Mouse (Mus musculus): ENCODE measurements around the gene Gm21985. TPM values are rescaled to one million over a fixed set of nuclear protein-coding genes. Genes with fewer than 3 reads are reported as not detected.
A peak's percentile ranks its signal among the peaks of the same experiment; 100 is the strongest.

Gene Gm21985
- polyA plus RNA-seq, 1 experiment from 2014 or later, result not detected

DNA sequence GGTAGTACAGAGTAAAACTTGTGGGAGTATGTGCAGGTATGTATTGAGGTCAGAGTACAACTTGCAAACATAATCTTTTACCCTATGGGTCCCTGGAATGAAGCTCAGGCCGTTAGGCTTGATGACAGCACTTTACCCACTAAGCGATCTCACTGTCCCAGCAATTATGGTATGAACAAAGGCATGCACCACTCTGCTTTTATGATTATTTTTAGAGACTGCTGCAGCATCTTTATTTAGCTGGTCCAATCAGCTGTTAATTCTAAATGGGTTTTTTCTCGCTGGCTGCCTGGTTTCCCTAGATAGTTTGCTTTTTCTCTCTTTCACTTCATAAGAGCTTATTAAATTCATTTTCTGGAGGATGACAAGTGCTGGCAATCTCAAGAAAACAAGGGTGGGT is 30.1 kb downstream of the Gm21985 start:
- H3K9ac ChIP-seq (ENCODE audit: low read length), result peak overlapping the region; percentile 62
- peak overlapping the region; percentile 56 for H3K4me2 ChIP-seq (ENCODE audit: low read depth, low read length)

DNA sequence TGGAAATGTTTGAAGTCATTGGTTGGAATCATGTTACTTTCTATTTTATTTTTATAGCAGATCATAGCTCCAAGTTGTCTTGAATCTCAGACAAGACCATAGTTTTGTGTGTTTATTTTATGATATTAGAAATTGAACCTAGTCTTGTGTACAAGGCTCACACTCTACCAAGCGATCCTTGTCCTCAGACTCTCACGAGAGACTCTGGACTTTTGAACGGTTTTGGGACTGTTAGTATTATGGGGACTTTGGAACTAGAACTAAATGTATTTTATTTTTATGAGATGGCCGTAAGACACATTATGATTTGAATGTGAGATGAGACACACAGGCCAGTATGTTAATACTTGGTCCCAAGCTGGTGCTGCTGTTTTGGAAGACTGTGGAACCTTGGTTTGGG is 32.1 kb downstream of the Gm21985 start:
- no peaks in the 10 kb centered on the region for H3K36me3 ChIP-seq (ENCODE audit: control insufficient read depth, insufficient read depth)
- ATAC-seq (replicated peaks; ENCODE audit: extremely low read depth, insufficient read depth, low FRiP score), result no peak
- no peak overlapping the region for H3K4me3 ChIP-seq (ENCODE audit: low read length)
- no peaks in the 10 kb centered on the region for H3K9me3 ChIP-seq (replicated peaks; ENCODE audit: control insufficient read depth, low read length)
- no peak overlapping the region for H3K4me2 ChIP-seq (ENCODE audit: low read depth, low read length)
- 88% methylated on average over 4 of the region's 4 CpGs for WGBS
- no peak overlapping the region for H3K27ac ChIP-seq (ENCODE audit: low read length)
- no peaks in the 10 kb centered on the region for H3K27me3 ChIP-seq (ENCODE audit: control insufficient read depth, insufficient read depth, low read length)
- no peak overlapping the region for H3K9ac ChIP-seq (ENCODE audit: low read length)
- peaks cover 7% of the 10 kb centered on the region; the same call in 1 of the 2 replicates for H3K4me1 ChIP-seq (ENCODE audit: control insufficient read depth, insufficient read depth, low read length)

More for the DNA sequence above, 30.1 kb downstream of the Gm21985 start:
- Histone ChIP-seq H3K27me3 (ENCODE audit: control insufficient read depth, insufficient read depth, low read length) (no peaks in the 10 kb centered on the region), H3K4me1 (ENCODE audit: control insufficient read depth, insufficient read depth, low read length) (peaks cover 7% of the 10 kb centered on the region; the same call in 1 of the 2 replicates), H3K9me3 (replicated peaks; ENCODE audit: control insufficient read depth, low read length) (no peaks in the 10 kb centered on the region), H3K4me3 (ENCODE audit: low read length) (peak overlapping the region; percentile 23; the same call in 1 of the 2 replicates), H3K27ac (ENCODE audit: low read length) (peak overlapping the region; percentile 92), H3K36me3 (ENCODE audit: control insufficient read depth, insufficient read depth) (no peaks in the 10 kb centered on the region)
- 43% methylated on average over 3 of the region's 3 CpGs for WGBS
- ATAC-seq (replicated peaks; ENCODE audit: extremely low read depth, insufficient read depth, low FRiP score), result peak; percentile 87

DNA sequence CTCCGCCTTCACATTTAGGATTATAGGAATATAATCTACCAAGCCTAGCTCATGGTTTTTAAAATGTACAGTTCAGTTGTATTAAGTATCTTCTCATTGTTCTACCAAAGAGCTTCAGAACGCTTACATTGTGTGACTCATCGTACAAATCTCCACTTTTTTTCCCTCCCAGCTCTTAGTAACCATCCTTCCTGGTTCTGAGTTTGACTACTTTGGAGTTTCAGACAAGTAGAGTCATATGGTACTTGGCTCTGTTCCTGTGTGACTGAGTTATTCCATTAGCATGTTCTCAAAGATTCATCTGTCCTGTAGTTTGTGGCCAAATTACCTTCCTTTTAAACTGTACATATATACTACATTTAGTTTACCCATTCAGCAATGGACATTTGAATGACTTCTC is 42.6 kb downstream of the Gm21985 start:
- no peaks in the 10 kb centered on the region for H3K27me3 ChIP-seq (ENCODE audit: control insufficient read depth, insufficient read depth, low read length)
- H3K27ac ChIP-seq (ENCODE audit: low read length), result peak overlapping the region; percentile 51
- ATAC-seq (replicated peaks; ENCODE audit: extremely low read depth, insufficient read depth, low FRiP score), result no peak
- no peak overlapping the region for H3K4me3 ChIP-seq (ENCODE audit: low read length)
- H3K4me2 ChIP-seq (ENCODE audit: low read depth, low read length), result peak overlapping the region; percentile 17
- H3K9me3 ChIP-seq (replicated peaks; ENCODE audit: control insufficient read depth, low read length), result no peaks in the 10 kb centered on the region
- 0 out of 2 replicates have a peak, but pooled peaks cover 2% of the 10 kb centered on the region for H3K4me1 ChIP-seq (ENCODE audit: control insufficient read depth, insufficient read depth, low read length)
- H3K36me3 ChIP-seq (ENCODE audit: control insufficient read depth, insufficient read depth), result no peaks in the 10 kb centered on the region
- H3K9ac ChIP-seq (ENCODE audit: low read length), result no peak overlapping the region
- WGBS, result 69% methylated on average over 3 of the region's 3 CpGs

DNA sequence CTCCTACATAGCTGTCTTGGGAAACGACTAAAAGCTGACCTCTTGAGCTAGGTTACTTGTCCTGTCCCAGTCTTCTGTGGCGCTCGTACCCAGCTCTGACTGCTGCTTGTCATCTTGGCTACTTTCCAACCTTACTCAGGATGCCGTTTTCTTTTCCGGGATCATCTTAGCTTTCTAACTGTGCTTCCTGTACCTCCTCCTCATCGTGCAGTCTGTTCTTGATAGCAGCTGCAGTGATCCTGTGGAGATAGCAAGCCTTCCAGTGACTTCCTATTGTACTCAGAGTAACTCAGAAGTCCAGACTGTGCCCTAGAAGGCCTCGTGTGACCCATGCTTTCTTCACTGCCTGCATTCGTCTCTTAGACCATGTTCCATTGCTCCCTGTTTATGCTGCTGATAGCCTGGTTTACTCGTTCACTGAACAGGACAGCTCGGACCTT is 43.1 kb downstream of the Gm21985 start:
- Histone ChIP-seq H3K9me3 (replicated peaks; ENCODE audit: control insufficient read depth, low read length) (no peaks in the 10 kb centered on the region), H3K27me3 (ENCODE audit: control insufficient read depth, insufficient read depth, low read length) (no peaks in the 10 kb centered on the region), H3K27ac (ENCODE audit: low read length) (peak overlapping the region; percentile 51), H3K36me3 (ENCODE audit: control insufficient read depth, insufficient read depth) (no peaks in the 10 kb centered on the region), H3K4me2 (ENCODE audit: low read depth, low read length) (peak overlapping the region; percentile 17), H3K4me1 (ENCODE audit: control insufficient read depth, insufficient read depth, low read length) (0 out of 2 replicates have a peak, but pooled peaks cover 2% of the 10 kb centered on the region), H3K4me3 (ENCODE audit: low read length) (no peak overlapping the region), H3K9ac (ENCODE audit: low read length) (no peak overlapping the region)
- peak; percentile 52 for ATAC-seq (replicated peaks; ENCODE audit: extremely low read depth, insufficient read depth, low FRiP score)
- 25% methylated on average over 10 of the region's 10 CpGs for WGBS

DNA sequence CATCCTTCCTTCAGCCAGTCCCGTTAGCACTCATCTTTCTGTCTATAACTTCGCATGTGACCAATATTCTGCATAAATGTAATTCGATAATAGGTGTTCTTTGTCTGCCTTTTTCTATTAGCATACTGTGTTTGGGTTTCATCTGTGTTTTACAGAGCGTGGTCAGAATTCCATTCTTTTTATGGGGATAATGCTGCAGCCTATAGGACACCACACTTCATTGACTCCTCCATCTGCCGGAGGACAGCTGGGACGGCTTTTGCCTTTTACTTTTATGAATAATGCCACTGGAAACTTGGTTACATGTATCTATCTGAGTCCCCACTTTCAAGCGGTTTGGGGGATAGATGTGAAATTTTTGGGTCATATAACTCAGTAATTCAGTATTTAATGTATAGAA is 49.5 kb downstream of the Gm21985 start:
- ATAC-seq (replicated peaks; ENCODE audit: extremely low read depth, insufficient read depth, low FRiP score), result no peak
- Histone ChIP-seq H3K27ac (ENCODE audit: low read length) (no peak overlapping the region), H3K4me3 (ENCODE audit: low read length) (no peak overlapping the region), H3K9ac (ENCODE audit: low read length) (no peak overlapping the region), H3K27me3 (ENCODE audit: control insufficient read depth, insufficient read depth, low read length) (no peaks in the 10 kb centered on the region), H3K4me2 (ENCODE audit: low read depth, low read length) (no peak overlapping the region), H3K4me1 (ENCODE audit: control insufficient read depth, insufficient read depth, low read length) (peaks cover 4% of the 10 kb centered on the region; the same call in 1 of the 2 replicates), H3K9me3 (replicated peaks; ENCODE audit: control insufficient read depth, low read length) (no peaks in the 10 kb centered on the region), H3K36me3 (ENCODE audit: control insufficient read depth, insufficient read depth) (no peaks in the 10 kb centered on the region)
- WGBS, result 92% methylated on average over 7 of the region's 7 CpGs

DNA sequence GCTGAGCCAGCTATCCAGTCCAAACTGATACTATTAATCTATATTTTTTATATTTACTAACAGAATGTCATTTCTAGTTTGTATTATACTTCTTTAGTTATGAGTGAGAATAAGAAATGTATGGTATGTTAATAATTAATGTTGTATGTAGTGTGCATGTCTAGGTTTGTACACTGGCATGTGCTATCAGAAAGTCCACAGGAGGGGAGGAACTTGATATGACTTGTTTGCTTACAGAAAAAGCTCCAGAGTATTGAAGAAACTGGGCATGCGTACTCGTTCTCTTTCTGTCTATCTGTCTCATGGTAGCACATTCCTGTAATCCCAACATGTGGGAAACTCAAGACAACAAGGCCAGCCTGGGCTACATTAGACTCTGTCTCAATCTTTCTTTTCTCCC is 52.1 kb downstream of the Gm21985 start:
- WGBS, result 80% methylated on average over 2 of the region's 2 CpGs
- no peak overlapping the region for H3K4me2 ChIP-seq (ENCODE audit: low read depth, low read length)
- no peak overlapping the region for H3K27ac ChIP-seq (ENCODE audit: low read length)
- no peaks in the 10 kb centered on the region for H3K36me3 ChIP-seq (ENCODE audit: control insufficient read depth, insufficient read depth)
- H3K27me3 ChIP-seq (ENCODE audit: control insufficient read depth, insufficient read depth, low read length), result no peaks in the 10 kb centered on the region
- no peaks in the 10 kb centered on the region for H3K9me3 ChIP-seq (replicated peaks; ENCODE audit: control insufficient read depth, low read length)
- H3K4me3 ChIP-seq (ENCODE audit: low read length), result no peak overlapping the region
- H3K9ac ChIP-seq (ENCODE audit: low read length), result no peak overlapping the region
- no peak for ATAC-seq (replicated peaks; ENCODE audit: extremely low read depth, insufficient read depth, low FRiP score)
- peaks cover 2% of the 10 kb centered on the region; the same call in 1 of the 2 replicates for H3K4me1 ChIP-seq (ENCODE audit: control insufficient read depth, insufficient read depth, low read length)

DNA sequence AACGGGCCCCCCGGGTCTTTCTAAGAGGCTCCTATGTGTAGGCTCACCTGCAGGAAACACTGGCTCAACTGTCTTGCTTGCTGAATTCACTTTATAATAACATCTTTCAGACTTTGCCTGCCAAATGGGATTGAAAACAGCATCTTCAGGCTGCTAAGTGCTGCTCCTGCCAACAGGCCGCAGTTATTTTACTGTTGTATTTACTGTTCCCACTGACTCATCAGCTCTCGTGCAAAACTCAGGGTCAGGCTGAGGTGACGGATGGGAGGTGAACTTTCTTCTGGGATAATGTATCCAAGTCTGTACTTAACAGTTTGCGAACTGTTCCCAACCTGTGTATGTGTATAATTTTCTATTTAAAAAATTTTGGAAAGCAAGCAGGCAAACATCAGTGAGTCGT is 52.8 kb downstream of the Gm21985 start:
- ATAC-seq (replicated peaks; ENCODE audit: extremely low read depth, insufficient read depth, low FRiP score), result no peak
- 76% methylated on average over 7 of the region's 7 CpGs for WGBS
- H3K27ac ChIP-seq (ENCODE audit: low read length), result no peak overlapping the region

DNA sequence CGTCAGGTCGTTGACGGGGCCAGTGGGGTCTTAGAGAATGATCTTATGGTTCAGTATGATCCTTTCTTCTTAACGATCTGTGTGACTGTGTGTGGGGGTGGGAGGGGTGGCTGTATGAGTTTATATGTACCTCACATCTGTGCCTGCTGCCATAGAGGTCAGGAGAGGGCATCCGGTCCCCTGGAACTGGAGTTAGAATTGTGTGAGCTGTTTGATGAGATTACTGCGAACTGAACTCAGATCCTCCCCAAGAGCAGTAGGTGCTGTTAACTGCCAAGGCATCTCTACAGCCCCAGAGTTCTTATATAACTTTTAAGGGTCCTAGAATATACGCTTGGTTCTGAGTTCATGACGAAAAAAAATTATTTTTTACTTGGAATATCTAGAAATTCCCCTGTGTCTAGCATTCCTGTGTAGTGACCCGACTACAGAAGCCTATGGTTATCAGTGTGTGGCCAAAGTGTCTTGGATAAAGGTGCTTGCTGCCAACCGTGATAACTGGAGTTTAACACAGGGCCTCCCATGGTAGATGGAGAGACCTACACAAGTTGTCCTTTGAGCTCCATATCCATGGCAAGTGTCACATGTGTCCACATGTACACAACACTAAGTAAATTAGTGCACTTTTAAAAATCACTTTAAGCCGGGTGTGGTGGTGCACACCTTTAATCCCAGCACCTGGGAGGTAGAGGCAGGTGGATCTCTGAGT is 62.1 kb downstream of the Gm21985 start:
- Histone ChIP-seq H3K9ac (ENCODE audit: low read length) (no peak overlapping the region), H3K27me3 (ENCODE audit: control insufficient read depth, insufficient read depth, low read length) (no peaks in the 10 kb centered on the region), H3K27ac (ENCODE audit: low read length) (no peak overlapping the region), H3K36me3 (ENCODE audit: control insufficient read depth, insufficient read depth) (peaks cover under 1% of the 10 kb centered on the region; the same call in 1 of the 2 replicates), H3K4me3 (ENCODE audit: low read length) (no peak overlapping the region), H3K9me3 (replicated peaks; ENCODE audit: control insufficient read depth, low read length) (no peaks in the 10 kb centered on the region), H3K4me2 (ENCODE audit: low read depth, low read length) (no peak overlapping the region), H3K4me1 (ENCODE audit: control insufficient read depth, insufficient read depth, low read length) (peaks cover 7% of the 10 kb centered on the region)
- 78% methylated on average over 11 of the region's 11 CpGs for WGBS
- no peak for ATAC-seq (replicated peaks; ENCODE audit: extremely low read depth, insufficient read depth, low FRiP score)

More for the DNA sequence above, 52.8 kb downstream of the Gm21985 start:
- Histone ChIP-seq H3K4me2 (ENCODE audit: low read depth, low read length) (no peak overlapping the region), H3K4me1 (ENCODE audit: control insufficient read depth, insufficient read depth, low read length) (peaks cover 2% of the 10 kb centered on the region; the same call in 1 of the 2 replicates), H3K9ac (ENCODE audit: low read length) (no peak overlapping the region), H3K27me3 (ENCODE audit: control insufficient read depth, insufficient read depth, low read length) (no peaks in the 10 kb centered on the region), H3K36me3 (ENCODE audit: control insufficient read depth, insufficient read depth) (no peaks in the 10 kb centered on the region), H3K9me3 (replicated peaks; ENCODE audit: control insufficient read depth, low read length) (no peaks in the 10 kb centered on the region), H3K4me3 (ENCODE audit: low read length) (no peak overlapping the region)

DNA sequence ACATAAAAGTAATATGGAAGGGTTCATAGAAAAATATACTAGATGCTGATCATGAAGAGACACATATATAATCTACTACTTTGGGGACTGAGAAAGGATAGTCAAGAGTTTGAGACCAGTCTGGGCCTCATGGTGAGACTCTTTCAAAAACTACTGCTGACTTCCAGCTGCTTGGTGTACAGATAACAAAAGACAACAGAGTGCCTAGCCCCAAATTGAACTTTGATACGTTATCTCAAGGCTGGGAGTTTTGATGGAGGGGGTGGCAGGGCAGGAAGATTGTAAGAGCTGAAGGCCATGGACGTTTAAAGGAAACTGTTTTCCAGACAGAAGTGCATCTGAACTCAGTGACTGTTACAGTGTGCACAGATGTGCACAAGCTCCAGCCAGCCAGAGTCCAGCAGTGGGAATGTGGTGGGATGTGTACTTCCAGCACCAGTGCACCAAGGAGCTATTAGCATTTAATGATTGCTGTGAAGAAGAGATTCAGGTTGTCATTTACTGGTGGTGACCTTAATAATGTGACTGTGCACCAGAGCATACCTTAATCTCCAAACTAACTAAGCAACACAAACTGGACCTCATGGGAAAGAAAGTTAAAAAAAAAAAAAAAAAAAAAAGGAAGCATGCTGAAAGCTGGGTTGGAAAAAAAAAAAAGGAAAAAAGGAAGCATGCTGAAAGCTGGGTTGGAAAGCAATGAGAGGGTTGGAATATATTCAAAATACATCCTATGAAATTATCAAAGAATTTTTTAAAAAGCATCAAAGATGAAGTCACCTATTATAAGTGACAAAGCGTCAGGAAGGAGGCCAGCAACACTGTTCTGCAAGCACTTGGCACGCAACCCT is 66.2 kb downstream of the Gm21985 start:
- no peak overlapping the region for H3K4me2 ChIP-seq (ENCODE audit: low read depth, low read length)
- peaks cover 28% of the 10 kb centered on the region for H3K36me3 ChIP-seq (ENCODE audit: control insufficient read depth, insufficient read depth)
- no peak for ATAC-seq (replicated peaks; ENCODE audit: extremely low read depth, insufficient read depth, low FRiP score)
- 50% methylated on average over 4 of the region's 4 CpGs for WGBS
- H3K9ac ChIP-seq (ENCODE audit: low read length), result no peak overlapping the region
- no peak overlapping the region; the same call in 1 of the 2 replicates for H3K27ac ChIP-seq (ENCODE audit: low read length)
- no peak overlapping the region for H3K4me3 ChIP-seq (ENCODE audit: low read length)
- H3K9me3 ChIP-seq (replicated peaks; ENCODE audit: control insufficient read depth, low read length), result no peaks in the 10 kb centered on the region
- H3K4me1 ChIP-seq (ENCODE audit: control insufficient read depth, insufficient read depth, low read length), result peaks cover 7% of the 10 kb centered on the region
- H3K27me3 ChIP-seq (ENCODE audit: control insufficient read depth, insufficient read depth, low read length), result no peaks in the 10 kb centered on the region
